Mouse (Mus musculus) erythroblast, adult 5-6 weeks (primary cell): ENCODE results near the gene Hes7. TPM values are rescaled to one million over a fixed set of nuclear protein-coding genes. Genes with fewer than 3 reads are reported as not detected.
A peak's percentile ranks its signal among the peaks of the same experiment; 100 is the strongest.

Source experiments
- ATAC-seq: replicated peaks from 2 replicates; pipeline ENCODE4 v1.8.0; 2016; ENCODE audit warnings: moderate number of reproducible peaks, mild to moderate bottlenecking, moderate TSS enrichment, inconsistent platforms; ENCODE audit not compliant: poor library complexity, low FRiP score, severe bottlenecking
- total RNA-seq, 2 experiments: library from RNA; stranded (forward) in 1 of 2; stranded (reverse) in 1 of 2; fragments of 150-400 nt in 1 of 2; fragments of 200-764, 138-1000 nt in 1 of 2; gene quantifications; 2 replicates each; pipeline versions ENCODE4 v1.2.3 to v1.2.4; 2015 to 2017; ENCODE audit warnings: low replicate concordance in 2 of 2

Gene Hes7
- total RNA-seq, 2 experiments from 2014 or later: not detected

DNA sequence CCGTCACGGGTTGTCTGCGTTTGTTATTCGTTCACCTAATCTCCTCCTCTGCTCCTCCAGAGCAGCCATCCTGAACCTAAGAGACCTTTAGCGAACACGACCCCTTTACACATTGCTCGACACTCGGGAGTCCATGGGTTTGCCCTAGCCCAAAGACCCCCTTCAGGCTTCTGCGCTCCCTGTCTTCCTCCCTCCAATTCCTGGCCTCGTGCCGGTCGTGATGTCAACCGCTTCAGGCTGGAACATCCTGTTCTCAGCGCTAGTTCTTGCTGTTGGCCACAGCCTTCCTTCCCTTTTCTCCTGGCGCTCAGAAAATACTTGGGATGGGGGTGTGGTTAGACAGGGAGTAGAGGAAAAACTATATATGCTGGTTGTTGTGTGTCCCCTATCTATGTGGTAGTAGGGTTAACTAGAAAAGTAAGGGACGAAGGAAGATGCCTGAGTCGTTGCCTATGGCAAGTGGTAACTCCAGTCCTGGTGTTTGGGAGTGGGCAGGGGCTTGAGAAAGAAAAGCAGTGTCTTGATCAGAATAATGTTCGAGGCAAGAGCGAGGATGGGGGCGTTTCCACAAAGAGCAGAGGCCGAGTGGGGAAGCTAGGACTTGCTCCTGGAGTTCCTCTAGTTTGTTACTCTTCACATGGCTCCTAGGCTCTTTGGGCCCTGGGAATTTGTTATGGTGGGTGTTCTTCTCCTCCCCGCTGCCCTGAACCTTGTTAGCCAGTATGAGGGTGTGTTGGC is 20.9 kb upstream of the Hes7 start:
- ATAC-seq: no peak

DNA sequence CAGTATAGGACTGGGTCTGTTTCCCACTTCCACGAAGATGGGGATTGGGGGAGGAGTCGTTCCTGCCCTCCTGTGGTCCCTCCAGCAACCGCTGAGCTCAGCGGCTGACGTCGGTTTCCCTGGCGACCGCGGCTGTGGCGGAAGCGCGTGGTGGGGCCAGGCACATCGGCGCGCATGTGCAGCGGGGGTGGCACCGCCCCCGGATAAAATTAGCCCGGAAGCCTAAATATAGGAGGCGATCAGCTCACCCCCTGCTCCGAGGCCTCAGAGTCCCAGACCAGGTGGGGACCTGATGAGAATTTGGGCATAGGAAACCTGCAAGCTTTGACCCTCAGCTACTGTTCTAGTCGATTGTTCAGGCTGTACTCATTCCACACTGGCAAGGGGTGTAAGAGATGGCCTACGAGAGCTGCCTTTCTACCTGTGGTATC is 20.3 kb upstream of the Hes7 start:
- ATAC-seq: peak; percentile 29

DNA sequence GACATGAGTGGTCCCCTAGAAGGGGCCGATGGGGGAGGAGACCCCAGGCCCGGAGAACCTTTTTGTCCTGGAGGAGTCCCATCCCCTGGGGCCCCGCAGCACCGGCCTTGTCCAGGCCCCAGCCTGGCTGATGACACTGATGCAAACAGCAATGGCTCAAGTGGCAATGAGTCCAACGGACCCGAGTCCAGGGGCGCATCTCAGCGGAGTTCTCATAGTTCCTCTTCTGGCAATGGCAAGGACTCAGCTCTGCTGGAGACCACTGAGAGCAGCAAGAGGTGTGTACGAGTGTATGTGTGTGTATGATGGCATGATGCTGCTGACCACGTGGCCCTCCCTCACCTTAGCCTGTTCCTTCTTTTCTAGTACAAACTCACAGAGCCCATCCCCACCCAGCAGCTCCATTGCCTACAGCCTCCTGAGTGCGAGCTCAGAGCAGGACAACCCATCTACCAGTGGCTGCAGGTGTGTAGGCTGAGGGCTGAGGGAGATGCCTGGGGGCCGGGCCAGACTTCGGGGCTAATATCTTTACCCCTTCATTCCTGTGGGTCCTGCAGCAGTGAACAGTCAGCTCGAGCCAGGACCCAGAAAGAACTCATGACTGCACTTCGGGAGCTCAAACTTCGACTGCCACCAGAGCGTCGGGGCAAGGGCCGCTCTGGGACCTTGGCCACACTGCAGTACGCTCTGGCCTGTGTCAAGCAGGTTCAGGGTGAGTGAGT is 19.4 kb upstream of the Hes7 start:
- no peak for ATAC-seq

DNA sequence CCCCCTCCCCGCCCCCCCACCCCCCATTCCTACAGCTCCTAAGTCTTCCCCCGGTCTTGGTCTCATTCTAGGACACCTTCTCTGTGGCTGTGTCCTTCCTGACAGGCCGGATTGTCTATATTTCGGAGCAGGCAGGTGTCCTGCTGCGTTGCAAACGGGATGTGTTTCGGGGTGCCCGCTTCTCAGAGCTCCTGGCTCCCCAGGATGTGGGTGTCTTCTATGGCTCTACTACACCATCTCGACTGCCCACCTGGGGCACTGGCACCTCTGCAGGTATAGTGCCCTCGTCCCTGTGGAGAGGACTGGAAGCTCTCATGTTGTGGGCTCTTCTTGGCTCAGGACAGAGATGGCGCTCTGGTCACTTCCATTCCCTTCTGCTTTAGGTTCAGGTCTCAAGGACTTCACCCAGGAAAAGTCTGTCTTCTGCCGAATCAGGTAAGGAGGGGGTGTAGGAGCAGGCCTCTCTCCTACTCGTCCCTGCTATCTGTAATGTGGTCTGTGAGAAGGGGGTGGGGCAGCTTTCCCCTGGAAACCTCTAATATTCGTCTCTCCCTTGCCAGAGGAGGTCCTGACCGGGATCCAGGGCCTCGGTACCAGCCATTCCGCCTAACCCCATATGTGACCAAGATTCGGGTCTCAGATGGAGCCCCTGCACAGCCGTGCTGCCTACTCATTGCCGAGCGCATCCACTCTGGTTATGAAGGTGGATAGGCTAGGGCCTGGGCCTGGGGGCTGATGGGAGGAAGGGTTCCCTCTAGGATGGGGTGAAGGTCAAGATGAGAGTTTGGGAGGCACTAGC is 18.4 kb upstream of the Hes7 start:
- no peak for ATAC-seq

DNA sequence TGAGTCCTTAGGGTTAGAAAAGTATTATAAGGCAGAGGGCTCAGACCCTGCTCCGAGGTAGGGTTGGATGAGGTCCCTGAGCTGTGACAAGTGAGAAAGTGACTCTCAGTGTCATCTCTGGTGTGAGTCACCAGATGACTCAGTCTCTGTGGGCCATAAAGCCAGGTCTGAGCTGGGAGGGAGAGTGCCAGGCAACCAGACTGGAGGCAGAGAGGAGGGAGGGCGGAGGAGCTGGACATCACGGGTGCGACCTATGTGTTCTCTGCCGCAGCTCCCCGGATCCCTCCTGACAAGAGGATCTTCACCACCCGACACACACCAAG is 17.8 kb upstream of the Hes7 start:
- no peak for ATAC-seq

DNA sequence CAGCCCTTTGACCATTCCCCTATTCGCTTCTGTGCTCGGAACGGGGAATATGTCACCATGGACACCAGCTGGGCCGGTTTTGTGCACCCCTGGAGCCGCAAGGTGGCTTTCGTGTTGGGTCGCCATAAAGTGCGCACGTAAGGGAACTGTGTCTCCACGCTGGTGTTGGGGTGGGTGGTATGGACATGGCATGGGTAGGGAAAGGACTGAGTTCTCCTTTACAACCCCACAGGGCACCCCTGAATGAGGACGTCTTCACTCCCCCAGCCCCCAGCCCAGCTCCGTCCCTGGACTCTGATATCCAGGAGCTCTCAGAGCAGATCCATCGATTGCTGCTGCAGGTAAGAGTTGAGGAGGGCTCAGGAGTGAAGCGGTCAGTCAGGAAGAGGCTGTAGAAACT is 17.1 kb upstream of the Hes7 start:
- no peak for ATAC-seq

DNA sequence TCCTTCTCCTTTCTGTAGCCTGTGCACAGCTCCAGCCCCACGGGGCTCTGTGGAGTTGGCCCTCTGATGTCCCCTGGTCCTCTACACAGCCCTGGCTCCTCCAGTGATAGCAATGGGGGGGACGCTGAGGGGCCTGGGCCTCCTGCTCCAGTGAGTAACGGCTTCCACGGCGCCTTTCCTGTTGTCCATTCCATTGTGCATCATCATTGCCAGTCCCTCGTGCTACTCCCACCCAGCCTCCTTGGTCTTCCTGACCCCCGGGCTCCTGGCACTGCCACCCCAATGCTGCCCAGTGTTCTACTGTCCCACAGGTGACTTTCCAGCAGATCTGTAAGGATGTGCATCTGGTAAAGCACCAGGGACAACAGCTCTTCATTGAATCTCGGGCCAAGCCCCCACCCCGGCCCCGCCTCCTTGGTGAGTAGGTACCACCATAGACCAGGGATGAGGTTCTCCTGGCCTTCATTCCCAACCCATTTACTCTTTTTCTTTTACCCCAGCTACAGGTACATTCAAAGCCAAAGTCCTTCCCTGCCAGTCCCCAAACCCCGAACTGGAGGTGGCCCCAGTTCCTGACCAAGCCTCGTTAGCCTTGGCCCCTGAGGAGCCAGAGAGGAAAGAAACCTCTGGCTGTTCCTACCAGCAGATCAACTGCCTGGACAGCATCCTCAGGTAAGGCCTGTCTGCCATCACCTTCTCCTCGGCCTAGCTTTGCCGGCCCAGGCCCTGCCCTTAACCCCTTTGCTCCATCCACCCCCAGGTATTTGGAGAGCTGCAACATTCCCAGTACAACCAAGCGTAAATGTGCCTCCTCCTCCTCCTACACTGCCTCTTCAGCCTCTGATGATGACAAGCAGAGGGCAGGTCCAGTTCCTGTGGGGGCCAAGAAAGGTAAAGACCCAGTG is 16.4 kb upstream of the Hes7 start:
- ATAC-seq: no peak

DNA sequence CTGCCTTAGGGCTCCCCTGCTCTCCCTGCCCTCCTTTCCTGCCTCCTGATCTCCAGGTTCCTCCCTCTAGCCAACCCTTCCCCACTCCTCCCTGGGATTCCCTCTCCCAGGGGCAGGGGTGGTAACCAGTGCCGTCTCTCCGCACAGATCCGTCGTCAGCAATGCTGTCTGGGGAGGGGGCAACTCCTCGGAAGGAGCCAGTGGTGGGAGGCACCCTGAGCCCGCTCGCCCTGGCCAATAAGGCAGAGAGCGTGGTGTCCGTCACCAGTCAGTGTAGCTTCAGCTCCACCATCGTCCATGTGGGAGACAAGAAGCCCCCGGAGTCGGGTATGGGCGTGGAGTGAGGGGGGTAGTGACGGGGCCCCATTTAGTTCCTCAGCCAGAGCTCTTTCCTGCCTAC is 15.7 kb upstream of the Hes7 start:
- ATAC-seq: no peak

DNA sequence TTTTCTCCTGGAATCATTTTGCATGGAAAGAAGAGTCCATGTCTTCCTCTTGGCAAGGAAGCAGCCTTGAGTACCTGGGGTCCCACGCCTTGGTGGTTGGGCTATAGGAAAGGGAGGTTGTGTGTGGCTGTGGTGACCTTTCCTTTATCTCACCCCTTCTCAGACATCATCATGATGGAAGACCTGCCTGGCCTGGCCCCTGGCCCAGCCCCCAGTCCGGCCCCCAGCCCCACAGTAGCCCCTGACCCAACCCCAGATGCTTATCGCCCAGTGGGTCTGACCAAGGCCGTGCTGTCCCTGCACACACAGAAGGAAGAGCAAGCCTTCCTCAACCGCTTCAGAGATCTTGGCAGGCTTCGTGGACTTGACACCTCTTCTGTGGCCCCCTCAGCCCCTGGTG is 15.0 kb upstream of the Hes7 start:
- no peak for ATAC-seq

DNA sequence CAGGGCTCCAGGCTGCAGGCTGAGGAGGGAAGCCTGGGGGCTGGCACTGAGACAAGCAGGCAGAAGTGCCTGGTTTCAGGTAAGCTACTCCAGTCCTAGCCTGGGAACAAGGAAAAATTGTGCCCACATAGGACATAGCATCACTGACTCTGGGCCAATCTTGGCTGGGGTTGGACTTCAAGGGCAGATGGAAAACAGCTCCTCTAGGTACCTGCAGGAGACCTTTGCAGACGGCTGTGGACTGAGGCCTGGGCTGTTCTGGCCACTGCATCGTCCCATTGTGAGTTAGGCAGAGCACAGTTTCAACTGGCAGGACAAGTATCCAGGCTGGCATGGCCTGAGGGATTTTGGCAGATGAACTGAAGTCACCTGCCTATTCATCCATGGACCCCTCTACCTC is 14.4 kb upstream of the Hes7 start:
- no peak for ATAC-seq

DNA sequence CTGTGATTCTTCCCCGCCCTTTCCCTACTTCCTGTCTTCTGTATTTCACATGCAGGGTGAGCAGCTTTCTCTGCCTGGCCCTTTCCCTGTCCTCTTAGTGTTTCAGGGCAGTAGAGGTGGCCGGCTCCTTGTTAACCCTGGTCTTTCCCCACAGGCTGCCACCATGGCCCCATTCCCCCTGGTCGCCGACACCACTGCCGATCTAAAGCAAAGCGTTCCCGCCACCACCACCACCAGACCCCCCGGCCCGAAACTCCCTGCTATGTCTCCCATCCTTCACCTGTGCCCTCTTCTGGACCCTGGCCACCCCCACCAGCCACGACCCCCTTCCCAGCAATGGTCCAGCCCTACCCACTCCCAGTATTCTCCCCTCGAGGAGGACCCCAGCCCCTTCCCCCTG is 13.9 kb upstream of the Hes7 start:
- ATAC-seq: no peak

DNA sequence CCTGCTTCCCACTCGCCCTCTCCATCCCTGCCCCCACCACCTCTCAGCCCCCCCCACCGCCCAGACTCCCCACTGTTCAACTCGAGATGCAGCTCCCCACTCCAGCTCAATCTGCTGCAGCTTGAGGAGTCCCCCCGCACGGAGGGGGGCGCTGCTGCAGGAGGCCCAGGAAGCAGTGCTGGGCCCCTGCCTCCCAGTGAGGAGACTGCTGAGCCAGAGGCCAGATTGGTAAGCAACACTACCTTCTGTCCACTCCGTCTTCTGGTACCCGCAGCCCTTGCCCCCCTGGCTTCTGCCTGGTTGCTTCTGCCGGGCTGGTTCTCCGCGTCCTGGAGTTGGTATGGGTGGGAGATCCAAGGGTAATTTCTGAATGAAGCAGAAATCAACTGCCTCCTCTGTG is 13.4 kb upstream of the Hes7 start:
- no peak for ATAC-seq

DNA sequence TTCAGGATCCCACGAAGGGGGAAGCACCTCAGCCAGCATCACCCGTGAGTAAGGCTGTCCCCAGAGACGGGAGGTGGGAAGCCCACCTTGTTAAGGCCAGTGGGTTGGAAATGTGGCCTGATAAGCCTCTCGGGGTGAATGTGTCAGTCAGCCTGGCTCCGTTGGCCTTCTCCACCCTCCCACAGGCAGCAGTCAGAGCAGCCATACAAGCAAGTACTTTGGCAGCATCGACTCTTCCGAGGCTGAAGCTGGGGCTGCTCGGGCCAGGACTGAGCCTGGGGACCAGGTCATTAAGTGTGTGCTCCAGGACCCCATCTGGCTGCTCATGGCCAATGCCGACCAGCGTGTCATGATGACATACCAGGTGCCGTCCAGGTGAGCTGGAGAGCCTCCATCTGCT is 12.5 kb upstream of the Hes7 start:
- no peak for ATAC-seq

DNA sequence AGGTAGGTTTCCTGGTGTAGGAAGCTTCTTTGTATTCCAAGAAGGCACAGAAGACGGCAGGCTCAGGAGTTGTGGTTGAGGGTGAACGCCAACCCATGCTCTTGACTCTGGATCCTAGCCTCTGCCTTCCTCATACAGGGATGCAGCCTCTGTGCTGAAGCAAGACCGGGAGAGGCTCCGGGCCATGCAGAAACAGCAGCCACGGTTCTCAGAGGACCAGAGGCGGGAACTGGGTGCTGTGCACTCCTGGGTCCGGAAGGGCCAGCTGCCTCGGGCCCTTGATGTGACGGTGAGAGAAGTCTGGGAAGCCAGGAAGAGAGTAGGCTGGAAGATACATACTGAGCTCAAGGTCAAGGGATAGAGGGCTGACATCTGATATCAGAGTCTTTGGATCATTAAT is 12.0 kb upstream of the Hes7 start:
- no peak for ATAC-seq

DNA sequence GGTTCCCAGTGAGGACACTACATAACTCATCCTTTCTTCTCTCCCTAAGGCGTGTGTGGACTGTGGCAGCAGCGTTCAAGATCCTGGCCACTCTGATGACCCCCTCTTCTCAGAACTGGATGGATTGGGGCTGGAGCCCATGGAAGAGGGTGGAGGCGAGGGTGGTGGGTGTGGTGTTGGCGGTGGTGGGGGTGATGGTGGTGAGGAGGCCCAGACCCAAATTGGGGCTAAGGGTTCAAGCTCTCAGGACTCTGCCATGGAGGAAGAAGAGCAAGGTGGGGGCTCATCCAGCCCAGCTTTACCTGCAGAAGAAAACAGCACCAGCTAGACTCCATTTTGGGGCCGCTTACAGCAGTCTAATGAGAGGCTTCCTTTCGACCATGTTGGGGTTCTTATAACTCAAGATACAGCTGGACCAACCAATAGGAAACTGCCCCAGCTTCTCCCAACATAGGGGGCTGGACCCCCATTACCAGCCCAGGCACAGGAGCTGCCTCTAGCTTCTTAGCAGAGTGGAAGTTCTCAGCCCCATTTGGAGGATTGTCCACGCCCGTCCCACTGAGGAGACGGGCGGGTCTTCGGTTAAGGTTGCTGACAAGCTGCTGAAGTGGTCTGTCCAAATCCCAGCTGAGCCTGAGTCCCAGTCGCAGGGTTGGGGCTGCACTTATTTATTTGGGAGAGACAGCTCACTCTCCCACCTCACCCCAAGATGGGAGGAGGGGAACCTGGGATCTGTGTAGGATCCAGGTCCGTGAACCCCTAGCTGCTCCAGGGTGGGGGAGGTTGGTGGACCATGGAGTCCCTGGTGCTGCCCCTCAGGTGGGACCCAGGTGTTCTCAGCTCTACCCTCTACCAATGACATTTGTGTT is 10.9 kb upstream of the Hes7 start:
- no peak for ATAC-seq

DNA sequence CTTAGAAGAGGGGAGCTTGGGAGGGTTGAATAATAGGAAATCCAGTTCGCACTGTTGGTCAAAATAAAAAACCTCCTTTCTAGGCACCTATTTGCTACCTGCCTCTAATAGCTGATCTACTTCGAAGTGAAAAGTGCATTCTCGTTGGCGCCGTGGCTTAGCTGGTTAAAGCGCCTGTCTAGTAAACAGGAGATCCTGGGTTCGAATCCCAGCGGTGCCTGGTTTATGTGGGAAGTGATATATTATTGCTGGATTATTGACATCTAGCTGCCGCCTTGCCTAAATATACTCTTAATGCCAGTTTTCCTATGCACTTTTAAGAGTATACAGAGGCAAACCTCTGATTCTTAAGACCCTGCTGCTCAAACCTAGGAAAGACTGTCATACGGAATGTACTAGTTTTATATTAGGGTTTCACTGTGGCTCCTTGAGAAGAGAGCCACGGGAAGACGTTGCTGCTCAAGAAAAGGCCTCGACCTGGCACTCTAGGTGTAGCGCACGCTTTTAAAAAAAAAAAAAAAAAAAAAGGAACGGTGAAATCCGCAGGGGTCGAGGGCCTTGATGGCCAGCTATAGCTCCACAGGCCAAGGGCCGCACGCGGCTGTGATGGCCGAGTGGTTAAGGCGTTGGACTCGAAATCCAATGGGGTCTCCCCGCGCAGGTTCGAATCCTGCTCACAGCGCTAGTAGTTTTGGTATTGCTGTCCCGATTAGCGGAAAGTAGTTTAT is 9.7 kb upstream of the Hes7 start:
- peak; percentile 70 for ATAC-seq

DNA sequence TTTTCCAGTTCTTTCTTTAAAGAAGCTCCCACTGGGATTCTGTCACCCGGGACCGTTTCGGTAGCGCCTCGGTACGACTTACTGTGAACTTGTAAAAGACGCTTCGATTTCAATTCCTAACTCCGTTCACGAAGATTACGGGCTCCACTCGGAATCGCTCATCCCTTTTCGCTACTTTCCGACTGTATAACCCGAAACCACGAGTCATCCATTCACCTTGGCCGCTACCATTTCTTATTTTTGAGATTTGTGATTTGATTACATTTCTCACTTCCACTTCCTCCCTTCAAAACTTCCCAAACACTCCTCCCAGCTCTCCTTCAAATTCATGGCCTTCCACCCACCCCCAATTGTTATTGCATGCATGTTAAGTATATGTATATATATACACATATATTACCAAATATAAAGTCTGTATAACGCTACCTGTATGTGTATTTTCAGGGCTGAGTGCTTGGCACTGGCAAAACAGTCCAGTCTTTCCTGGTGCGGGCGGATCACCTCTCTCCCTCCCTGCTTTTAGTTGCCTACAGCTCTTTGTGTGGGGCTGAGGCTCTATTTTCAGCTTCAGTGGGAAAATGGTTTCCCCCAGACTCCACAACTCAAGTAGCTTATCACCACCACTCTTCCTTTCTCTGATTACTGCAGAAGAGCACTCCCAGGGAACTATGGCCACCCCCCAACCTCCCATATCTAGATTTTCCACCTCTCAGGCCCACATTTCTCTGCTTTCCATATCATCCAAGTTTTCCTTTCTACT is 9.0 kb upstream of the Hes7 start:
- ATAC-seq: peak; percentile 18; the same call in 1 of the 2 replicates

DNA sequence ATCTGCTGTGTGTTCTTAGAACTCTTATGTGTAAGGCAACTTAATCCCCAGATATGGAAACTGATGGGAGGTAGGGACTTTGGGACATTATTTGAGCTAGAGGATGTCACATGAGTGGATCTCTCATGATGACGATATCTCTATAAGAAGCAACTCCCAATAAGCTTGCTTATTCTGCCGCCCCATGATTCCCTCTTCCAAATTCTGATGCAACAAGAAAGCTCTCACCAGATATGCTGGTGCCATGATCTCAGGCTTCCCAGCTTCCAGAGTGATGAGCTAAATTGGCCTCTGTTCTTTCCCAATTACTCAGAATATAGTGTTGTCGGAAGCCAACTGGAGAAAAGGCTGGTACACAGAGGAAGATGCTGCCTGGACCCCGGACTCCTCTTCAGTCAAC is 8.3 kb upstream of the Hes7 start:
- ATAC-seq: no peak
